Mouse (Mus musculus): ENCODE measurements around the gene Vstm5.
"Not testable (repeated sequence)": the region's sequence is repeated elsewhere in the genome, so short reads cannot be mapped to it uniquely, and the experiment has no call there.

The Vstm5 gene

GRCm38 (mm10) chr9:15239042-15239925, at the start of gene Vstm5:
Gene Vstm5, plus strand, starts transcription at chr9:15239045.
- peak; percentile 43; the same call in 1 of the 2 replicates for ATAC-seq (ENCODE audit: insufficient number of reproducible peaks, low FRiP score, low TSS enrichment)

GRCm38 (mm10) chr9:15194806-15195205, 44.0 kb upstream of the Vstm5 start:
- ATAC-seq (ENCODE audit: insufficient number of reproducible peaks, low FRiP score, low TSS enrichment), result not testable (repeated sequence)

GRCm38 (mm10) chr9:15206631-15207030, 32.2 kb upstream of the Vstm5 start:
- ATAC-seq (ENCODE audit: insufficient number of reproducible peaks, low FRiP score, low TSS enrichment), result no peak

GRCm38 (mm10) chr9:15209320-15209719, 29.5 kb upstream of the Vstm5 start:
- no peak for ATAC-seq (ENCODE audit: insufficient number of reproducible peaks, low FRiP score, low TSS enrichment)

GRCm38 (mm10) chr9:15211876-15212275, 27.0 kb upstream of the Vstm5 start:
- no peak for ATAC-seq (ENCODE audit: insufficient number of reproducible peaks, low FRiP score, low TSS enrichment)

- ATAC-seq (ENCODE audit: insufficient number of reproducible peaks, low FRiP score, low TSS enrichment), result no peak
These were observed 25.1 kb upstream of the Vstm5 start for GRCm38 (mm10) chr9:15213695-15214094.

- ATAC-seq (ENCODE audit: insufficient number of reproducible peaks, low FRiP score, low TSS enrichment), result no peak
These were observed 13.9 kb upstream of the Vstm5 start for GRCm38 (mm10) chr9:15224912-15225311.

- ATAC-seq (ENCODE audit: insufficient number of reproducible peaks, low FRiP score, low TSS enrichment), result no peak
These were observed 6.4 kb upstream of the Vstm5 start for GRCm38 (mm10) chr9:15232445-15232844.

GRCm38 (mm10) chr9:15233604-15234003, 5.2 kb upstream of the Vstm5 start:
- ATAC-seq (ENCODE audit: insufficient number of reproducible peaks, low FRiP score, low TSS enrichment), result no peak

- ATAC-seq (ENCODE audit: insufficient number of reproducible peaks, low FRiP score, low TSS enrichment), result no peak
These were observed 2.9 kb upstream of the Vstm5 start for GRCm38 (mm10) chr9:15235986-15236385.

- ATAC-seq (ENCODE audit: insufficient number of reproducible peaks, low FRiP score, low TSS enrichment), result no peak
These were observed 1.1 kb upstream of the Vstm5 start for GRCm38 (mm10) chr9:15237516-15238296.

GRCm38 (mm10) chr9:15238297-15238990, 401 bp upstream of the Vstm5 start:
- no peak for ATAC-seq (ENCODE audit: insufficient number of reproducible peaks, low FRiP score, low TSS enrichment)

GRCm38 (mm10) chr9:15240006-15240405, 1.2 kb downstream of the Vstm5 start:
- ATAC-seq (ENCODE audit: insufficient number of reproducible peaks, low FRiP score, low TSS enrichment), result no peak

GRCm38 (mm10) chr9:15240863-15241595, 2.2 kb downstream of the Vstm5 start:
- no peak for ATAC-seq (ENCODE audit: insufficient number of reproducible peaks, low FRiP score, low TSS enrichment)

- ATAC-seq (ENCODE audit: insufficient number of reproducible peaks, low FRiP score, low TSS enrichment), result no peak
These were observed 2.7 kb downstream of the Vstm5 start for GRCm38 (mm10) chr9:15241596-15241939.

GRCm38 (mm10) chr9:15242130-15242529, 3.3 kb downstream of the Vstm5 start:
- ATAC-seq (ENCODE audit: insufficient number of reproducible peaks, low FRiP score, low TSS enrichment), result no peak

GRCm38 (mm10) chr9:15245319-15246075, 6.7 kb downstream of the Vstm5 start:
- no peak for ATAC-seq (ENCODE audit: insufficient number of reproducible peaks, low FRiP score, low TSS enrichment)

GRCm38 (mm10) chr9:15250376-15250775, 11.5 kb downstream of the Vstm5 start:
- no peak for ATAC-seq (ENCODE audit: insufficient number of reproducible peaks, low FRiP score, low TSS enrichment)

GRCm38 (mm10) chr9:15252196-15252595, 13.4 kb downstream of the Vstm5 start:
- ATAC-seq (ENCODE audit: insufficient number of reproducible peaks, low FRiP score, low TSS enrichment), result no peak

All from cerebellum, adult (tissue).